Mouse (Mus musculus): Measurements from ENCODE around the gene Dact2.

- TF ChIP-seq CTCF (IDR thresholded peaks at IDR 0.05; ENCODE audit: borderline replicate concordance, insufficient read depth, low read depth, low read length) (no peak), POLR2A (IDR thresholded peaks at IDR 0.05; ENCODE audit: borderline replicate concordance, insufficient read depth, low read length) (no peak)
Measured at GRCm38 (mm10) chr17:14200206-14200605, 3.9 kb downstream of the Dact2 start.

All from cerebellum, adult 2 months (tissue).